Mouse (Mus musculus) E14TG2a.4 (cell line): ENCODE results near the gene Napepld.
"Not testable (repeated sequence)": the region's sequence is repeated elsewhere in the genome, so short reads cannot be mapped to it uniquely, and the experiment has no call there.

Experiments used
- H3K27me3 ChIP-seq: 2 replicates; pipeline ENCODE4 v1.6.1; 2014; ENCODE audit warnings: low read length, control low read depth; ENCODE audit not compliant: insufficient read depth
- H3K36me3 ChIP-seq: 2 replicates; pipeline ENCODE4 v1.6.1; 2014; ENCODE audit warnings: low read length, control low read depth; ENCODE audit not compliant: insufficient read depth
- H3K4me1 ChIP-seq: replicated peaks from 2 replicates; pipeline ENCODE4 v1.6.1; 2014; ENCODE audit warnings: low read depth, low read length, control low read depth
- H3K4me3 ChIP-seq: replicated peaks from 2 replicates; pipeline ENCODE4 v1.5.1; 2014; ENCODE audit warnings: mild to moderate bottlenecking, low read length
- H3K9me3 ChIP-seq: 2 replicates; pipeline ENCODE4 v1.6.1; 2014; ENCODE audit warnings: low read length, control low read depth
- CTCF ChIP-seq: conservative IDR thresholded peaks from 2 replicates; pipeline ENCODE4 v1.5.1; 2014; ENCODE audit warnings: low read length
- NANOG ChIP-seq: IDR thresholded peaks from 2 replicates; pipeline ENCODE4 v1.6.1; 2014; ENCODE audit warnings: borderline replicate concordance, low read length, mixed read lengths
- POU5F1 ChIP-seq: IDR thresholded peaks from 2 replicates; pipeline ENCODE4 v1.6.1; 2014; ENCODE audit warnings: low read length, borderline replicate concordance

The Napepld gene

DNA sequence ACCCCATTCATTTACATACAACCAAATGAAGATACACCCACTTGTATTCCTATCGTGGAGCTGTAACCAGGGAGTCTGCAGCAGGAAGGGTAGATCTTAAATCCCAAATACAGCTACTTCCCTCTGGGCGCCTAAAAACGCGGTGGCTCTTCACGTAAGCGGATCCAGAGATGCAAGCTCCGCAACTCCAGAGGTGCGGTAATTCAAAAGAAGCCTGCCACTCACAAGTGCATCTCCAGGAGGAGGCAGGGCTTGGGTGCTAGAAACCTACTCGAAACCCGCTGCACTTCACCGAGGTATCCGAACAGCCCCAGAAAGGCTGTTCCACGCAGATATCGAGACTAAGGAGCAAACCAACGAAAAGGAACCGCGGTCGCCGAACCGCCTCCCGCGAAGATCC lies 262 bp downstream of the Napepld start:
- Histone ChIP-seq H3K27me3 (no peaks in the 10 kb centered on the region), H3K36me3 (no peaks in the 10 kb centered on the region), H3K4me1 (peaks cover 14% of the 10 kb centered on the region), H3K4me3 (peak overlapping the region; percentile 90), H3K9me3 (no peaks in the 10 kb centered on the region)
- TF ChIP-seq CTCF: no peak
- TF ChIP-seq NANOG: no peak
- no peak for TF ChIP-seq POU5F1

DNA sequence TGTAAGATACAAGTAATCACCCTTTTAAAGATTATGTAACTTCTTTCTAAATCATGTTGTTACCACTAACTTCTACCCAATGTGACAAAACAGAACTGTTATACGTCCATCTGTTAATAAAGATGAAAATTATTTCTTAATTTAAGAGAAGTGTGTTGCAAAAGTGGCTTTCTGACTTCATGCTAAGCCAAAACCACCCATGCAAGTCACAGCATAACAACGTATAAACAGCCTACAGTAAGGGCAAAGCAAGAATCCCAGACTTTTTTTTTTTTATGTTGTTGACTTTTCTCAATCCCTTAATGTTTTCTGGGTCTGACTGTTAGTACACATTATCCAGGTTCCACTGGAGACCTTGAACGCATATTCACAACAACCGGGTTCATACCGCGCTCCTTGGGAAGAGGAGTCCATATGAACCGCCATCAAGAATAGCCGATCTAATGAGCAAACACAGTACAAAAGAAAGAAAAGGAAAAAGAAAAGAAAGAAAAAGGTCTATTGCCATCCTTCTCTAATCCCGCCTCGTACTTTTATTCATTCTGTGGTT lies 849 bp downstream of the Napepld start:
- Histone ChIP-seq H3K4me1 (peaks cover 14% of the 10 kb centered on the region), H3K36me3 (no peaks in the 10 kb centered on the region), H3K27me3 (no peaks in the 10 kb centered on the region), H3K9me3 (no peaks in the 10 kb centered on the region), H3K4me3 (peak overlapping the region; percentile 90)
- no peak for TF ChIP-seq NANOG
- no peak for TF ChIP-seq POU5F1
- no peak for TF ChIP-seq CTCF

DNA sequence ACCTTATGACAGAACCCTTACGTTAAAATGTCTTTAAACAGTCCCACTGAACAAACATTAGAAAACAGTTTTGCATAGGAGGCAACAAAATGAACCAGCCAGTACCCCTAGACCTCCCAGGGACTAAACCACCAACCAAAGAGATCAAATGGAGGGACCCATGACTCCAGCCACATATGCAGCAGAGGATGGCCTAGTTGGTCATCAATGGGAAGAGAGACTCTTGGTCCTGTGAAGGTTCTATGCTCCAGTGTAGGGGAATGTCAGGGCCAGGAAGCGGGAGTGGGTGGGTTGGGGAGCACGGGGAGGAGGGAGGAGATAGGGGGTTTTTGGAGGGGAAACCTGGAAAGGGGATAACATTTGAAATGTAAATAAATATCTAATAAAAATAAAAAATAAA lies 1.6 kb downstream of the Napepld start:
- H3K27me3 ChIP-seq, H3K9me3 ChIP-seq, H3K36me3 ChIP-seq, H3K4me3 ChIP-seq: not testable (repeated sequence)
- peaks cover 14% of the 10 kb centered on the region for H3K4me1 ChIP-seq

DNA sequence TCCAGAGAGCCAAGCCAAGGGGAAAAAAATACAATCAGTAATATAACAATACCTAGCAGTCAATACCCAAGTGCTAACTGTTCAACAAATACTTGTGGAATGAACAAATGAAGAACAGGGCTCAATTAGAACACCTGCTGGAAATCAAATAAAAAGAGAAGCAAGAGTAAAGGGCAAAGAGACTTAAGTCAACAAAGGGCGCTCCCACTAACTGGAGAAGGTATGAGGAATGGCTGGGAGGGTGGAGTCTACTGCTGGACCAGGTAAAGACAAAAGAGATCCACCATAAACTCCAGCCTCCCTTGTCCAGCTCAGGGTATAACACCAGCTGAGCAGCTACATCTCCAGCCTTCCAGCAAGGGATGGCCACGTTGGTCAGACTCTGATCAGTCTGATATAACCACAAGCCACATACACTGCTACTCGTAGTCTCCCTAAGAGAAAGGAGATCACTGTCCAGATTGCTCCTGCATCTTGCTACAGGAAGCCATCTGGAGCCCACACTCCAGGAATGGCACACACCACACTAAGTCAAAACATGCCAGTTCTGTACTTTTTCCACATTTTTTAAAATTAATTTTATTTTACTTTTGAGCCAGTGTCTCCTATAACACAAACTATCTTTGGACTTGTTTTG lies 6.2 kb downstream of the Napepld start:
- no peak overlapping the region for H3K4me3 ChIP-seq
- H3K36me3 ChIP-seq: no peaks in the 10 kb centered on the region
- H3K4me1 ChIP-seq: no peaks in the 10 kb centered on the region
- H3K9me3 ChIP-seq: no peaks in the 10 kb centered on the region
- TF ChIP-seq POU5F1 (no peak), NANOG (no peak), CTCF (no peak)
- no peaks in the 10 kb centered on the region for H3K27me3 ChIP-seq

DNA sequence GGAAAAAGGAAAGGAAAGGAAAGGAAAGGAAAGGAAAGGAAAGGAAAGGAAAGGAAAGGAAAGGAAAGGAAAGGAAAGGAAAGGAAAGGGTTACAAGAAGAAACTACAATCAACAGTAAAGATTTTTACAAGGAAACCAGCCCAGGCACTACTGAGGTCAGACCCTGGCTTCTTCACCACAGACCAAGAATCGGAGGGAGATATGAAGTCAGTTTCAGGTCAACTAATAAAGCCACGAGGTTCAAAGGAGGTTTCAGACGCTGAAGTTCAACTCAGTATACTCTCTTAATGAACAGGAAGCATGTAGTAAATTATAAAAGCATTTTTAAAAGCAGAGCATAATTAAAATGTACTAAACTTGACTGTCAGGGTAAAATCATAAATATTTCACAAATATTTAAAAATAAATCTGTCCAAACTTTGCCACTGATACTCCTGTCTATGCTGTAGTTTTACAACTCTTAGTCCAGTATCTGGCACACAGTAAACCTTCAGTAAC lies 7.8 kb downstream of the Napepld start:
- Histone ChIP-seq H3K27me3 (no peaks in the 10 kb centered on the region), H3K36me3 (no peaks in the 10 kb centered on the region), H3K9me3 (no peaks in the 10 kb centered on the region), H3K4me3 (no peak overlapping the region), H3K4me1 (peaks cover 2% of the 10 kb centered on the region)
- TF ChIP-seq POU5F1 (no peak), NANOG (no peak), CTCF (no peak)

DNA sequence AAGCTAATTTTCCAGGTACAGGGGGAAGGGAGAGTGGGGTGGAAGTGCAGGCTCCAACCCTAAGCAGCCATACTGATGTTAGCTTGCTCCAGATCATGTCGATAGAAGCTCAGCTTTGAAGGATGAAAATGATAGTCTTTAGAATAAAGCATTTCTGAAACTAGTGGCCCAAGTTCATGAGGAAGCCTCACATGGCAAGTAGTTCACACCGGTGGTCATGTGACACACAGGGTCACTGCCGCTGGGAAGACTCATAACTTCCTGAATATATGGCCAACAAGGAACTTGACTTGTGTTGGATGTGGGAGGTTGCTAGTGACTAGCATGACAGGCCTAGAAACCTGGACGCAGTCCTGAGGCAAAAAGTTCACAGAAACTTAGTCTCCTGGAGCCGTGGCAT lies 9.0 kb downstream of the Napepld start:
- no peaks in the 10 kb centered on the region for H3K27me3 ChIP-seq
- TF ChIP-seq NANOG (no peak), POU5F1 (no peak), CTCF (no peak)
- H3K9me3 ChIP-seq: no peaks in the 10 kb centered on the region
- no peak overlapping the region for H3K4me3 ChIP-seq
- H3K36me3 ChIP-seq: no peaks in the 10 kb centered on the region
- peaks cover 4% of the 10 kb centered on the region for H3K4me1 ChIP-seq

DNA sequence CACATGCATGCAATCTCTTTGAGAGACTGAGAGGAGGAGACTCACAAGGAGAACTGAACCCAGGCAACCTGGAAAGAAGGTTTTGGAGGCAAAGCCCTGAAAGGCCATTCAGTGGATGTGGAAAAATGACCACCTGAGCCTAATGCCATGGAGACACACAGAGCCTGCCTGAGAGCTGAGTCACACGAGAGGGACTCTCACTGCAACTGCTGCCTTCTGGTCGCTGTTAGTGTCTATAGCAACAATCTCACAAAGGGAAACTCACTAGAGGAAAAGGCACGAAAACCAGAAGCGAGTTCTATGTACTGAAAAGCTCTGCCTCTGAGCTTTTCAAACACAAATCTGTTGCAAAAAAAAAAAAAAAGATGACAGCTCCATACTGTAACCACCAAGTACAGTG lies 14.2 kb downstream of the Napepld start:
- TF ChIP-seq POU5F1 (no peak), CTCF (no peak), NANOG (no peak)

DNA sequence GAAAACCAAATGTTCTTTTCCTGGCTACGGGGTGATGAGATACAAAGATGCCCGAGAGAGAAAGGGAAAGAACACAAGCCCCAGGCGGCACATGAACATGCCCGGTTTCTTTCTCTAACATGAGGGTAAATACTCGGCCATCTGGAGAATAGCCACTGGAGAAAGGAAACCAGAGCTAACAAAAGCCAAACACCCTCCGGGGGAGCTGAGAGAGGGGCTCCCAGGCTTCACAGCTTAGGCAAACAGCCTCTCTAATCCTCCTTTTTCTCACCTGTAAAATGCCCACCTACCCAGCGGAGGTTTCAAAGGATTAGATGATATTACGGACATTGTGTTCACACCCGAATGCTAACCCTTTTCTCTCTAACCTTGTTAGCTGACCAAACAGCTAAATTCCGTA lies 16.2 kb downstream of the Napepld start:
- Histone ChIP-seq H3K27me3 (no peaks in the 10 kb centered on the region), H3K36me3 (peaks cover 4% of the 10 kb centered on the region; the same call in 1 of the 2 replicates), H3K4me3 (no peak overlapping the region), H3K4me1 (peaks cover 25% of the 10 kb centered on the region), H3K9me3 (no peaks in the 10 kb centered on the region)
- TF ChIP-seq POU5F1 (no peak), NANOG (no peak), CTCF (no peak)

More for the DNA sequence above, 14.2 kb downstream of the Napepld start:
- H3K9me3 ChIP-seq: no peaks in the 10 kb centered on the region
- H3K4me1 ChIP-seq: peaks cover 25% of the 10 kb centered on the region
- H3K36me3 ChIP-seq: no peaks in the 10 kb centered on the region
- H3K4me3 ChIP-seq: no peak overlapping the region
- no peaks in the 10 kb centered on the region for H3K27me3 ChIP-seq

DNA sequence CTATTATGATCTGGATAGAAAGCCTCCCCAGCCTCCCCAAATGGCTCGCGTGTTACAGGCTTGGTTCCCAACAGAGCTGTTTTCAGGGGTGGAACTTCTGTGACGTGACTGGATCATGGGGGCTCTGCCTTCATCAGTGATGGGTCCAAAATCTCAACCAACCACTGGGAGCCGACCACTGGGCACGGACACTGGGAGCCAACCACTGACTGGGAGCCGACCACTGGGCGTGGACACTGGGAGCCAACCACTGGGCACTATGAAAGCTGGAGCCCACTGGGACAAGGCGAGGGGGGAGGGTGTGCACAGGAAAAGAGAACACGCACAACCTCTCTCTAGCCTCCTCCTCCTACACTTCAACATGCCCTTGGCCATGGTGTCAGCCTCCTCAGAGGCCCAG lies 17.4 kb downstream of the Napepld start:
- no peak for TF ChIP-seq NANOG
- TF ChIP-seq POU5F1: no peak
- no peak for TF ChIP-seq CTCF
- H3K4me3 ChIP-seq: peak overlapping the region; percentile 57
- H3K9me3 ChIP-seq: no peaks in the 10 kb centered on the region
- peaks cover 31% of the 10 kb centered on the region for H3K4me1 ChIP-seq
- no peaks in the 10 kb centered on the region for H3K27me3 ChIP-seq
- H3K36me3 ChIP-seq: peaks cover 4% of the 10 kb centered on the region; the same call in 1 of the 2 replicates
